Mouse (Mus musculus) limb, embryonic 12.5 days (tissue): ENCODE data around the gene Urgcp. TPM values are rescaled to one million over a fixed set of nuclear protein-coding genes. Genes with fewer than 3 reads are reported as not detected.

Experiments
- ATAC-seq: fragments of 200-750 bp; cut with Nextera tagmentation; 2 replicates; pipeline ENCODE4 v1.8.0; 2017; ENCODE audit warnings: low read depth, moderate TSS enrichment; ENCODE audit not compliant: insufficient number of reproducible peaks, insufficient read depth, low FRiP score, low TSS enrichment
- H3K27ac ChIP-seq: fragments of 300-500 bp; sonication (generic); 2 replicates; pipeline ENCODE4 v1.5.1; 2016; ENCODE audit warnings: mild to moderate bottlenecking, moderate library complexity
- H3K27me3 ChIP-seq: fragments of 300-500 bp; sonication (generic); 2 replicates; pipeline ENCODE4 v1.6.1; 2016; ENCODE audit warnings: mild to moderate bottlenecking, moderate library complexity
- H3K36me3 ChIP-seq: fragments of 300-500 bp; sonication (generic); 2 replicates; pipeline ENCODE4 v1.6.1; 2016; ENCODE audit warnings: mild to moderate bottlenecking, moderate library complexity
- H3K4me1 ChIP-seq: fragments of 300-500 bp; sonication (generic); replicated peaks from 2 replicates; pipeline ENCODE4 v1.6.1; 2016
- H3K4me2 ChIP-seq: fragments of 300-500 bp; sonication (generic); 2 replicates; pipeline ENCODE4 v1.6.1; 2016; ENCODE audit warnings: mild to moderate bottlenecking, moderate library complexity
- H3K4me3 ChIP-seq: fragments of 300-500 bp; sonication (generic); replicated peaks from 2 replicates; pipeline ENCODE4 v1.5.1; 2016; ENCODE audit warnings: mild to moderate bottlenecking
- H3K9ac ChIP-seq: fragments of 300-500 bp; sonication (generic); replicated peaks from 2 replicates; pipeline ENCODE4 v1.6.1; 2016; ENCODE audit warnings: mild to moderate bottlenecking, moderate library complexity
- H3K9me3 ChIP-seq: fragments of 300-500 bp; sonication (generic); 2 replicates; pipeline ENCODE4 v1.6.1; 2016; ENCODE audit warnings: mild to moderate bottlenecking, moderate library complexity
- WGBS: fragments of 180-500 bp; shearing (Covaris S2); methylation state at CpG from one replicate; pipeline ENCODE4 v1.1.7; 2016; 5-methylcytosine and 5-hydroxymethylcytosine counted together
- polyA plus RNA-seq: library from polyadenylated mRNA; unstranded; fragments of >200 nt; fragmentation: Nextera tagmentation; extraction: Ambion mirVana; gene quantifications from 2 replicates; pipeline ENCODE4 v1.2.1, GENCODE M21; 2016

Urgcp gene
- polyA plus RNA-seq, 1 experiment from 2014 or later = 24.6 TPM

DNA sequence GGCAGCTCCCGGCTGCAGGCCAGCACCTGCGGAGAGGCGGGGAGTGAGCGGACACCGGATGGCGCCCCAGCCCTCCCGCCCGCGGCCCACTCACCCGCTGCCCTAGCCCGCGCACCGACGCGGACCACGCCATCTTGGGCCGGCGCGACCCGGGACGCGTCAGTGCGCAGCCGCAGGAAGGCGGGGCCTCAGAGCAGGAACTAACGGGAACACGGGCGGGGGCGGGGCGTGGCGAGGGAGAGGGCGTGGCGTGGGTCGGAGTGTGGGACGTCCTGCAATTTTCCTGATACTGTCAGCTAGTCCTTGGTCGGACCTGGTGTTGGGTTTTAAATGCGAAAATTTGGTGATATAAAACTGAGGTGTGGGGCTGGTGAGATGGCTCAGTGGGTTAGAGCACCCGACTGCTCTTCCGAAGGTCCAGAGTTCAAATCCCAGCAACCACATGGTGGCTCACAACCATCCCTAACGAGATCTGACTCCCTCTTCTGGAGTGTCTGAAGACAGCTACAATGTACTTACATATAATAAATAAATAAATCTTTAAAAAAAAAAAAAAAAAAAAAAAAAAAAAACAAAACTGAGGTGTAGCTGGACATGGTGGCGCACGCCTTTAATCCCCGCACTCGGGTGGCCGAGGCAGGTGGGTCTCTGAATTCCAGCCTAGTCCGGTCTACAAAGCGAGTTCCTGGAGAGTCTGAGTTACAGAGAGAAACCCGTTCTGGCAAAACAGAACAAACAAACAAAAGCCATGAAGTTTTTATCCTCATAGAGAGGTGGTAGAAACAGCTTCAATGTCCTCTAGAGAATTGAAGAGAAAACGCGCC is 54.4 kb downstream of the Urgcp start:
- H3K36me3 ChIP-seq = peaks cover 26% of the 10 kb centered on the region
- peak overlapping the region; percentile 75 for H3K4me2 ChIP-seq
- no peaks in the 10 kb centered on the region for H3K9me3 ChIP-seq
- peak overlapping the region; percentile 72 for H3K4me3 ChIP-seq
- H3K9ac ChIP-seq = peak overlapping the region; percentile 82
- no peaks in the 10 kb centered on the region for H3K27me3 ChIP-seq
- H3K27ac ChIP-seq = peak overlapping the region; percentile 75
- H3K4me1 ChIP-seq = peaks cover 11% of the 10 kb centered on the region
- ATAC-seq = peak; percentile 92
- WGBS = 20% methylated on average over 47 of the region's 50 CpGs

DNA sequence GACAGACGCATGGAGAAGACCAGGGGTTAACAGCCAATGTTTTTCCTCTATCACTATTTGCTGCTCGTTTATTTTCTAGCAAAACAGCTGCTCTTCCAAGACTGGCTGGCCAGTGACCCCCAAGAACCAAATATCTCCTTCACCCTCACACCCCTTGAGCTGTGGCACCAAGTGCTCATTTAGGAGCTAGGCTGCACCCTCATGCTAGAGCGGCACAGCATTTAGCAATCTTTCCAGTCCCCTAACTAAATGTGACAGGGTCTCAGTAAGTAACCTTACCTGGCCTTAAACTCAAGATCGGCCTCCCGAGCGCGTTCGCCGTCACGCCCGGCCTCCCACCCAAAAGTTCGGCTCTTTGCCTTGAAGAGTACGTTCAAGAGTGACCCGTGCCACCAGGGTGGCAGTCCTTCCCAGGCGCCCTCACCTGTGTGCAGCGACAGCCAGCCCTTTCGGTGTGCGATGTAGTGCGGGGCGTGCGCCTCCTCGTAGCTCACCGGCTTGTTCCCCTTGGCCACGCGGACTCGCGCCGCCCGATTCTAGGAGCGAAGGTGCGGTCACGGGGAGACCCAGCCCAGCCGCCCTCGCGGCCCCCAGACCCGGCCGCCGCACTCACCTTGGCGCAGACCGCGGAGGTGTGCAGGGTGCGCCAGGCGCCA is 55.2 kb downstream of the Urgcp start:
- H3K4me3 ChIP-seq = peak overlapping the region; percentile 72
- peak overlapping the region; percentile 75 for H3K4me2 ChIP-seq
- WGBS = 1% methylated on average over 43 of the region's 43 CpGs
- H3K9me3 ChIP-seq = no peaks in the 10 kb centered on the region
- H3K27me3 ChIP-seq = no peaks in the 10 kb centered on the region
- H3K27ac ChIP-seq = peak overlapping the region; percentile 75
- H3K36me3 ChIP-seq = peaks cover 25% of the 10 kb centered on the region
- peak; percentile 63 for ATAC-seq
- H3K4me1 ChIP-seq = peaks cover 11% of the 10 kb centered on the region
- H3K9ac ChIP-seq = peak overlapping the region; percentile 82

DNA sequence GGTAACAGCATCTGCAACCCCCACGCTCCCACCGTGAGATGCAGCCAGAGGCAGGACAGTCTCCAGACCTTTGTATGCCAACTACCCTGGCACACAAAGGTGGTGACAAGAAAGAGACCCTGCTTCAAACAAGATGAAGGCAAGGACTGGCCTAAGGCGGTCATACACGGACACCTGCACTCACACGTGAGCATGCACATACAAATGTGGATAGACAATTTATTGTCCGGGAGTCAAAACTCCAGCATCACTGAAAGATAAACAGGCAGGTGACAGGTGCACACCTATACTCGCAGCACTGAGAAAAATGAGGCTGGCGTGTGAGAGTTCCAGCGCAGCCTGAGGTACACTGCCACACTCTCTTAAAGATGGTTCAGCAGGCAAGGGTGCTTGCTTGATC is 56.2 kb downstream of the Urgcp start:
- Histone ChIP-seq H3K9ac (0 out of 2 replicates have a peak overlapping the region, but pooled peaks have one; percentile 82), H3K27ac (no peak overlapping the region), H3K4me2 (peak overlapping the region; percentile 75), H3K4me3 (peak overlapping the region; percentile 72; the same call in 1 of the 2 replicates), H3K36me3 (peaks cover 25% of the 10 kb centered on the region), H3K9me3 (no peaks in the 10 kb centered on the region), H3K4me1 (peaks cover 11% of the 10 kb centered on the region), H3K27me3 (no peaks in the 10 kb centered on the region)
- ATAC-seq = no peak
- WGBS = 93% methylated on average over 9 of the region's 9 CpGs

DNA sequence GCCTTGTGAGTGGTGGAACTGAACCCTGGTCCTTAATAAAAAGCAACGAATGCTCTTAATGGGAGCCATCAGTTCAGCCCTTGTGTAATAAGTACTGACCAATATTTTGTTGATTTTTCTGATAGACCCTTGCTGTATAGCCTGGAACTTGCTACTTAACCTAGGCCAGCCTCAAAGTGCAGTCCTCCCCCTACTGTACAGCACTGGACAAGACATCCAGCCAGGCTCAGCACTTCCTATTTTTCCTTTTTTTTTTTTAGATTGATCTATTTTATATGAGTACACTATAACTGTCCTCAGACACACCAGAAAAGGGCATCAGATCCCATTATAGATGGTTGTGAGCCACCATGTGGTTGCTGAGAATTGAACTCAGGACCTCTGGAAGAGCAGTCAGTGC is 58.8 kb downstream of the Urgcp start:
- Histone ChIP-seq H3K9me3 (no peaks in the 10 kb centered on the region), H3K4me3 (no peak overlapping the region), H3K4me1 (peaks cover 11% of the 10 kb centered on the region), H3K36me3 (peaks cover 25% of the 10 kb centered on the region), H3K9ac (no peak overlapping the region), H3K4me2 (no peak overlapping the region), H3K27ac (no peak overlapping the region), H3K27me3 (no peaks in the 10 kb centered on the region)
- ATAC-seq = no peak
- 90% methylated on average over 1 of the region's 1 CpGs for WGBS

DNA sequence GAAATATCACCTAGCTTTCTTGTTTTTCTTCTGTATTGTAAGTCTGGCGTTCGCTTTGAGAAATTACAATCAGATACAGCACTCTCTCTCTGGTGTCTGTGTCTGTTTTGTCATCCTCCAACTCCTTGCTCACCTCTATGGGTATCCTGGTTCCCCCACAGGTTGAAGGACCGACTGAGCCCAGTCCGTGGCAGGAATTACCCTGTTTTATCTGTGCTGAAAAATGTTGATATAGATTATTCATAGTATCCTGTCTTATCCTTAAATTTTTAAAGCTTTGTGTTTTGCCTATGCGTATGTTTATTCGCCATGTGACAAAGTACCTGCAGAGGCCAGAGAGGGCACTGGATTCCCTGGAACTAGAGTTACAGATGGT is 59.2 kb downstream of the Urgcp start:
- ATAC-seq = no peak
- Histone ChIP-seq H3K9ac (no peak overlapping the region), H3K4me3 (no peak overlapping the region), H3K4me1 (peaks cover 11% of the 10 kb centered on the region), H3K27ac (no peak overlapping the region), H3K9me3 (no peaks in the 10 kb centered on the region), H3K36me3 (peaks cover 25% of the 10 kb centered on the region), H3K27me3 (no peaks in the 10 kb centered on the region), H3K4me2 (no peak overlapping the region)
- 94% methylated on average over 6 of the region's 6 CpGs for WGBS

DNA sequence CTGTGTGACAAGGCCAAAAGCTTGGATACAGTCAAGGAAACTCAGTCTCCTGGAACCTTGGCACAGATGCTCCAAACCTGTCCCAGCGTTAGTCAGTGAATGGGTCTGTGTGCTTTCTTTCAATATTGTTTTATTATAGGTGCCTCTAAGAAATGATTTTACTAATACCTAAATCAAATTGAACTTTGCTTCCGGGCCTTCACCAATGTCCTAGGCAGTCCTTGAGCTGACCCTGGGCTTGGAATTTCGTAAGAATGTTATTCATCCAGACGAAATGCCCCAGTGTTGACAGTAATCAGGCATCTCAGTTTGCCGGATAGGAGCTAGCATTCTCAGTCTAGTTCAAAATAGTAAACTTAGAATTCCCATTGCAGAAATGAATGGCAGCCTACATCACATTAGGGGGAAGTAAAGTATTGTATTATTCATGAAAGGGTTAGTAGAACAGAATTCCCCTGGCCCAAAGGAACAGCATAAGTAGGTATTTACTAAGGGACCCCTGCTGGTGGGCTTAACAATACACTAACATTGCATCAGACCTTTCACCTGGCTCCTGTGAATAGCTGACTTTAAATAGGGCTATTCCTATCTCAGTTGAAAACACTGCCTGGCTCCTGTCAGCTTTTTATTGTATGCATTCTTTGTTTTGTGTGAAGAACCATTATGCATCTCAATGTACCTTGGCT is 59.8 kb downstream of the Urgcp start:
- H3K4me2 ChIP-seq = no peak overlapping the region
- no peak for ATAC-seq
- H3K27me3 ChIP-seq = no peaks in the 10 kb centered on the region
- H3K4me1 ChIP-seq = peaks cover 11% of the 10 kb centered on the region
- H3K27ac ChIP-seq = no peak overlapping the region
- no peaks in the 10 kb centered on the region for H3K9me3 ChIP-seq
- H3K9ac ChIP-seq = no peak overlapping the region
- WGBS = 90% methylated on average over 5 of the region's 5 CpGs
- H3K4me3 ChIP-seq = no peak overlapping the region
- H3K36me3 ChIP-seq = peaks cover 25% of the 10 kb centered on the region

DNA sequence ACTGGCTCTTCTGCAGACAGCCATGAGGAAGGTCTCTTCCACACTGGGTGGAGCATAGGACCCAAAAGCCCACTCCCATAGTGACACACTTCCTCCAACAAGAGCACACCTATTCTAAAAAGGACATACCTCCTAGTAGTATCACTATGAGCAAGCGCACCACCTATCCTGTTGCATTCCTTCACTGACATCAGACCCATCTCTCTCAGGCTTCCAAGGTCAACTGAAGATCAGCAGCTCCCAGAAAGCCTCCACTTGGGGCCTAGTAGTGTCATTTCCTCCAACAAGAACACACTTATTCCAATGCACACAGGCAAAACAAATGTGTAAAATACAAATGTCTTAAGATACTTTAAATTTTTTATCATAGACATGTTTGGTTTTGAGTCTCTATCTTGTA is 60.4 kb downstream of the Urgcp start:
- H3K4me3 ChIP-seq = no peak overlapping the region
- H3K4me1 ChIP-seq = peaks cover 11% of the 10 kb centered on the region
- no peaks in the 10 kb centered on the region for H3K27me3 ChIP-seq
- H3K9ac ChIP-seq = no peak overlapping the region
- H3K36me3 ChIP-seq = peaks cover 25% of the 10 kb centered on the region
- no peak overlapping the region for H3K27ac ChIP-seq
- H3K9me3 ChIP-seq = no peaks in the 10 kb centered on the region
- WGBS = 100% methylated on average over 1 of the region's 1 CpGs
- no peak for ATAC-seq
- no peak overlapping the region for H3K4me2 ChIP-seq

DNA sequence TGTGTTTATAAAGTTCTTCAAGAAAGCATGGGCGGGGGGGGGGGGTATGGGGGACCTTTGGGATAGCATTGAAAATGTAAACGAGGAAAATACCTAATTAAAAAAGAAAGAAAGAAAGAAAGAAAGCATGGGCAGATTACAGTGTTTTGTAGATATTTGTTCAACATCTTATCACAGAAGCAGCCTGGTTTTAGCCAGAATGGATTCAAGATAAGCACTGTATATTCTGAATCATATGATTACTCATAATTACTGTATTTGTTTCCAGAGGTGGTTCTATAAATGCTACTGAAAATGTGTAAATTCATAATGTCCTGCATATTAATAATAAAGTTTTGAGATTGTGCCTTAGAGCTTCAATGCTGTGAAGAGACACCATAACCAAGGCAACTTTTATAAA is 60.9 kb downstream of the Urgcp start:
- no peak overlapping the region for H3K9ac ChIP-seq
- WGBS = 86% methylated on average over 2 of the region's 2 CpGs
- no peak overlapping the region for H3K4me2 ChIP-seq
- H3K4me3 ChIP-seq = no peak overlapping the region
- H3K9me3 ChIP-seq = no peaks in the 10 kb centered on the region
- peaks cover 25% of the 10 kb centered on the region for H3K36me3 ChIP-seq
- H3K4me1 ChIP-seq = peaks cover 7% of the 10 kb centered on the region
- H3K27ac ChIP-seq = no peak overlapping the region
- no peak for ATAC-seq
- no peaks in the 10 kb centered on the region for H3K27me3 ChIP-seq

DNA sequence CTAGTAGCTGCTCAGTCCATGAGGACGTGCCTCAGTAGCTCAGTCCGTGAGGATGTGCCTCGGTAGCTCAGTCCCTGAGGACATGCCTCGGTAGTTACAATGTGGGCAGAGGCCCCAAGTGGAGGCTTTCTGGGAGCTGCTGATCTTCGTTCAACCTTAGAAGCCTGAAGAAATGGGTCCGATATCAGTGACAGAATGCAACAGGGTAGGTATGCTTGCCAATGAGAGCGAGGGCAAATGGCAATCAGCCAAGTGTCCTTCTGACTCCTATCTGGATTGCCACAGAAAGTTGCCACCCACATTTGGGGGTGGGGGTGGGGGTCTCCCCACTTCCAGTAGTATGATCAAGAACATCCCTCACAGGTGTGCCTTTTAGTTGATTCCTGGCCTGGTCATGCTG is 61.4 kb downstream of the Urgcp start:
- H3K4me3 ChIP-seq = no peak overlapping the region
- H3K4me1 ChIP-seq = peaks cover 2% of the 10 kb centered on the region
- H3K9me3 ChIP-seq = no peaks in the 10 kb centered on the region
- 92% methylated on average over 7 of the region's 7 CpGs for WGBS
- no peak overlapping the region for H3K9ac ChIP-seq
- H3K36me3 ChIP-seq = peaks cover 25% of the 10 kb centered on the region
- no peak overlapping the region for H3K27ac ChIP-seq
- no peak overlapping the region for H3K4me2 ChIP-seq
- H3K27me3 ChIP-seq = no peaks in the 10 kb centered on the region
- no peak for ATAC-seq

DNA sequence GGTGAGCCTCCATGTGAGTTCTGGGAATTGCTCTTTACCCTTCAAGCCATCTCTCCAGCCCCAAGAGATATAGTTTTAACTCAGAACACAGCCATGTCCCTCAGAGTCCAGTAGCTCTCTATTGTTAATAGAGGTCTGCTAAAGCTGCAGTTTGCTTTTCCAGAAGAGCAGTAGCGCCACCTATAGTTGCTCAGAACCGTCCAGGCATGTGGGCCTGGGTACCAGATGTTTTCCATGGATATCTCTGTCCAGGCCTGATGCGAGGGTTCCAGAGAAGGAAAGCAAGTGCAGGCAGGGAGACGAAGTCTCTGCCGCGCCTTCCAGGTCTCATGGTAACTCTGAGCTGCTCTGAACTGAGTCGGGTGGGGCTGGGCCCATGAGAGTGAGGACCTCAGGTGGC is 70.4 kb downstream of the Urgcp start:
- Histone ChIP-seq H3K4me3 (no peak overlapping the region), H3K27ac (no peak overlapping the region), H3K9me3 (peaks cover 10% of the 10 kb centered on the region; the same call in 1 of the 2 replicates), H3K27me3 (no peaks in the 10 kb centered on the region), H3K4me1 (peaks cover 10% of the 10 kb centered on the region; the same call in 1 of the 2 replicates), H3K36me3 (no peaks in the 10 kb centered on the region), H3K9ac (no peak overlapping the region), H3K4me2 (no peak overlapping the region)
- ATAC-seq = no peak
- 25% methylated on average over 7 of the region's 7 CpGs for WGBS

DNA sequence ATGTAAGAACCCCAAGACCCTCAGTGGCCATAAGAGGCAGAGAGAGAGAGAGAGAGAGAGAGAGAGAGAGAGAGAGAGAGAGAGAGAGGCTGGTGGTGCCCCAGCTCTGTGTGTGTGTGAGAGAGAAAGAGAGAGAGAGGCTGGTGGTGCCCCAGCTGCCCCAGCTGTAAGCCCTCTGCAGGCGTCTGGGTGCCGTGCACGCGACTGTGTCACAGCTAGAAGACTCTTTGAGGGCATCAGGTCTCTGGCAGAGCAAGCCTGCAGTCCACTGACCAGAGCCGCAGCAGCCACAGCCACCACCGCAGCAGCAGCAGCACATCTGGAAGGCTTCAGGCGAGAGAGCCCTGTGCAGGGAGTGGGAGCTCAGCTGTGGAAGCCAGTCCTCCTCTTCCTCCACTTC is 77.9 kb downstream of the Urgcp start:
- WGBS = 18% methylated on average over 7 of the region's 7 CpGs
- H3K27ac ChIP-seq = 0 out of 2 replicates have a peak overlapping the region, but pooled peaks have one; percentile 35
- ATAC-seq = no peak
- H3K9me3 ChIP-seq = no peaks in the 10 kb centered on the region
- no peak overlapping the region; the same call in 1 of the 2 replicates for H3K9ac ChIP-seq
- peaks cover 7% of the 10 kb centered on the region for H3K4me1 ChIP-seq
- H3K4me3 ChIP-seq = no peak overlapping the region
- no peaks in the 10 kb centered on the region for H3K36me3 ChIP-seq
- no peak overlapping the region for H3K4me2 ChIP-seq
- no peaks in the 10 kb centered on the region for H3K27me3 ChIP-seq
